Mouse (Mus musculus): Measurements from ENCODE around the gene Rrp1. TPM values are rescaled to one million over a fixed set of nuclear protein-coding genes. Genes with fewer than 3 reads are reported as not detected.
A peak's percentile ranks its signal among the peaks of the same experiment; 100 is the strongest.
"Not testable (repeated sequence)": the region's sequence is repeated elsewhere in the genome, so short reads cannot be mapped to it uniquely, and the experiment has no call there.

Rrp1 gene
- polyA plus RNA-seq, 1 experiment: 145 TPM

DNA sequence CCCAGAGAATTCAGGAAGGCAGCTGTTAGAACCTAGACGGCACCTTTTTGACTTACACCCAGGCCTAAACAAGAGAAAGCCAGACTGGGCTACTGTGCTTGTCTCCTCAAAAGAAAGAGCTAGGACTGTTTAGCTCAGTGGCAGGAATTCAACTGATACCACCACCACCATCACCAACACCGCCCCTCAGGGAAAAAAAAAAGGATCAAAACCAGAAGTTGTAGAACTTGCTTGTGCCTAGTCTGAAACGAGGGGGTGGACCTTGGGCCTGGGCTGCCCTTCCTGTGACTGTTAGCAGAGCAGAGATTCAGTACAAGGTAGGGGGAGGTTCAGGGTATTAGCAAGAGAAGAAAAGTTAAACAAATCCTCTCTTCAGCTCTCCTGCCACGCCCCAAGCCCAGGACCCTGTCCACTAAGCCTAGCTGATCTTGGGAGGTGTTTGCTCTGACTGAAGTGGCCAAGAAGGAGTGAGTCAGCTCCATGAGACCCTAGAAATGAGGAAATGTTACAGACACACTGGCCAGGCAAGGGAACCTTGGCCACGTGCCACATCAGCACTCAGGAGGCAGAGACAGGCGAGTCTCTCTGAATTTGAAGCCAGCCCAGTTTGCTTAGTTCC lies 13.4 kb upstream of the Rrp1 start:
- Histone ChIP-seq H3K27ac (ENCODE audit: insufficient read depth, low read depth, low read length) (peak overlapping the region; percentile 96), H3K4me3 (ENCODE audit: insufficient read depth, low read length) (peak overlapping the region; percentile 94), H3K4me1 (ENCODE audit: control insufficient read depth, insufficient read depth, low read length) (peaks cover 30% of the 10 kb centered on the region)
- TF ChIP-seq POLR2A (IDR thresholded peaks at IDR 0.05; ENCODE audit: borderline replicate concordance, low read depth, low read length) (no peak), CTCF (IDR thresholded peaks at IDR 0.05; ENCODE audit: low read depth, low read length) (no peak)

DNA sequence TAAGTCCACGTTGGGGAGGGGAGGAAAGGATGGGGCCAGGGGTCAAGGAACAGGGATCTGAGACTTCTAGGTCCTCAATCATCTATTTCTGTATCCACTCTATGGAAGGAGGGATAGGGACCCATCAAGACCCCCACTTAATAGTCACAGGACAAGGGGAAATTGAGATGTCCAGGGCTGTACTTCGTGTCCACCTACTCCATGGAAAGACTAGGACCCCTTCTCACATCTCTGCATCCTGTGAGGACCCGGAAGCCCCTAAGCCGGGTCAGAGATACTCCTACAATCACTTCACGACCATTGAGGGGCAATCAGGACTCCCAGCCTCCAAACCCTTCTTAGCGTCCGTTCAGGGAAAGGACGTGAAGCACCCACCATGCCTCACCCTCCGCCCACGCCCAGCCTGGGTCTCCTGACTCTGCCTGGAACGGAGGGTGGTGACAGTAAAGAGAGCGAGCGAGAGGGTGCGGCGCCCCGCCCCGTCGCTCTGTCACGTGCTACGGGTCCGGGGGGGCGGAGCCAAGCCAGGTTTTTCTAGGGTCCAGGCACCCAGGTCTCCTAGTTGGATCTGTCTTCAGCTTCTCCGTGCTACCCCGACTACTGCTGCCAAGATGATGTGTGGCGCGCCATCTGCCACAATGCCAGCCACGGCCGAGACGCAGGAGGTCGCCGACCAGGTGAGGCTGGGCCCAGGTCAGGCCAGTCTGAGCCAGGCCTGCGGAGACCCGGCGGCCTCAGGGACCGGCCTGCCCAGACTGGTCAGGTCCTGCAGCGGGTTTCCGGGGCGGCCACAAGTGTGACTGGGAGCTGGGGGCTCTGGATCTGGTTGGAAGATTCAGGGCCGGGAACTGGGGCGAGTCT lies 12.6 kb upstream of the Rrp1 start, which contains the start of gene Cstb:
Cstb (plus strand) TSS at position 489 of the 861 bp plus-strand sequence.
- peak within 1 kb of the TSS; percentile 94 for H3K4me3 ChIP-seq (ENCODE audit: insufficient read depth, low read length)
- H3K27ac ChIP-seq (ENCODE audit: insufficient read depth, low read depth, low read length): peak within 1 kb of the TSS; percentile 96
- H3K4me1 ChIP-seq (ENCODE audit: control insufficient read depth, insufficient read depth, low read length): peaks cover 33% of the 10 kb centered on the region
- TF ChIP-seq CTCF (IDR thresholded peaks at IDR 0.05; ENCODE audit: low read depth, low read length) (no peak), POLR2A (IDR thresholded peaks at IDR 0.05; ENCODE audit: borderline replicate concordance, low read depth, low read length) (peak; percentile 8; the same call in 1 of the 2 replicates)

GRCm38 (mm10) chr10:78422614-78423013 lies 9.8 kb upstream of the Rrp1 start:
- TF ChIP-seq POLR2A (IDR thresholded peaks at IDR 0.05; ENCODE audit: borderline replicate concordance, low read depth, low read length) (no peak), CTCF (IDR thresholded peaks at IDR 0.05; ENCODE audit: low read depth, low read length) (no peak)
- H3K4me3 ChIP-seq (ENCODE audit: insufficient read depth, low read length): no peak overlapping the region
- peaks cover 24% of the 10 kb centered on the region for H3K4me1 ChIP-seq (ENCODE audit: control insufficient read depth, insufficient read depth, low read length)
- H3K27ac ChIP-seq (ENCODE audit: insufficient read depth, low read depth, low read length): no peak overlapping the region

DNA sequence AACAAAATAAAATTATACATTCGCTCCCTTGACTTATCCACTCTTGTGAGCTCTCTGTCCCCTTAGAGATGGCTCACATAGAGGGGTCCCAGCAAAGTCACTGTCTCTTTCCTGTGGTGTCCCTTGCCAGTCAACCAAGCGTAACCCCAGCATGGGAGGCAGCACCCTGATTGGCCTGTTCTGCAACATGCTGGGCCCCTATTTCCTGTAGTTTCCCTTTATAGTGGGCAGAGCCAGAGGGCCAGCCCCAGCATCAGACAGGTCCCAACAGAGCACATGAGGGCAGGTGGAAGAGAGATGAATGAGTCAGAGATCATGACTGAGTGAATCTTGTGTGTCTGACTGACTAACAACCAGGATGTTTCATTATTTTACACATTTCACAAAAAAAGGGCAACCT lies 8.1 kb upstream of the Rrp1 start:
- TF ChIP-seq CTCF (IDR thresholded peaks at IDR 0.05; ENCODE audit: low read depth, low read length): no peak
- TF ChIP-seq POLR2A (IDR thresholded peaks at IDR 0.05; ENCODE audit: borderline replicate concordance, low read depth, low read length): no peak
- Histone ChIP-seq H3K4me1 (ENCODE audit: control insufficient read depth, insufficient read depth, low read length) (peaks cover 28% of the 10 kb centered on the region), H3K4me3 (ENCODE audit: insufficient read depth, low read length) (no peak overlapping the region), H3K27ac (ENCODE audit: insufficient read depth, low read depth, low read length) (no peak overlapping the region)

- peaks cover 24% of the 10 kb centered on the region for H3K4me1 ChIP-seq (ENCODE audit: control insufficient read depth, insufficient read depth, low read length)
- H3K4me3 ChIP-seq (ENCODE audit: insufficient read depth, low read length): no peak overlapping the region
- TF ChIP-seq CTCF (IDR thresholded peaks at IDR 0.05; ENCODE audit: low read depth, low read length) (no peak), POLR2A (IDR thresholded peaks at IDR 0.05; ENCODE audit: borderline replicate concordance, low read depth, low read length) (no peak)
- no peak overlapping the region for H3K27ac ChIP-seq (ENCODE audit: insufficient read depth, low read depth, low read length)
Observed at GRCm38 (mm10) chr10:78418791-78419190, 5.9 kb upstream of the Rrp1 start.

GRCm38 (mm10) chr10:78417888-78418287 lies 5.0 kb upstream of the Rrp1 start:
- TF ChIP-seq POLR2A (IDR thresholded peaks at IDR 0.05; ENCODE audit: borderline replicate concordance, low read depth, low read length) (no peak), CTCF (IDR thresholded peaks at IDR 0.05; ENCODE audit: low read depth, low read length) (no peak)
- Histone ChIP-seq H3K27ac (ENCODE audit: insufficient read depth, low read depth, low read length) (no peak overlapping the region), H3K4me3 (ENCODE audit: insufficient read depth, low read length) (no peak overlapping the region), H3K4me1 (ENCODE audit: control insufficient read depth, insufficient read depth, low read length) (peaks cover 24% of the 10 kb centered on the region)

DNA sequence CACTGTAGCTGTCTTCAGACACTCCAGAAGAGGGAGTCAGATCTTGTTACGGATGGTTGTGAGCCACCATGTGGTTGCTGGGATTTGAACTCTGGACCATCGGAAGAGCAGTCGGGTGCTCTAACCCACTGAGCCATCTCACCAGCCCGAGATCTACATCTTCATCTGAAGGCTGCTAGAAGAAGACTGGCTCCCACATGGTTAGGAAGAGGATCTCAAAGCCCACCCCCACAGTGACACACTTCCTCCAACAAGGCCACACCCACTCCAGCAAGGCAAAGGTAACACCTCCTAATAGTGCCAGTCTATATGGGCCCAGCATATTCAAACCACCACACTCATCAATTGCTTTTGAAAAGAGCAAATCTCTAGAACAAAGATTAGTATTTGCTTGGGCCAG lies 2.1 kb upstream of the Rrp1 start:
- not testable (repeated sequence) for H3K27ac ChIP-seq (ENCODE audit: insufficient read depth, low read depth, low read length); H3K4me3 ChIP-seq (ENCODE audit: insufficient read depth, low read length)
- H3K4me1 ChIP-seq (ENCODE audit: control insufficient read depth, insufficient read depth, low read length): peaks cover 21% of the 10 kb centered on the region

- Histone ChIP-seq H3K27ac (ENCODE audit: insufficient read depth, low read depth, low read length) (no peak overlapping the region), H3K4me3 (ENCODE audit: insufficient read depth, low read length) (peak overlapping the region; percentile 92), H3K4me1 (ENCODE audit: control insufficient read depth, insufficient read depth, low read length) (peaks cover 16% of the 10 kb centered on the region)
- no peak for TF ChIP-seq POLR2A (IDR thresholded peaks at IDR 0.05; ENCODE audit: borderline replicate concordance, low read depth, low read length)
- no peak; the same call in 1 of the 2 replicates for TF ChIP-seq CTCF (IDR thresholded peaks at IDR 0.05; ENCODE audit: low read depth, low read length)
Observed at GRCm38 (mm10) chr10:78413152-78413520, 293 bp upstream of the Rrp1 start.

DNA sequence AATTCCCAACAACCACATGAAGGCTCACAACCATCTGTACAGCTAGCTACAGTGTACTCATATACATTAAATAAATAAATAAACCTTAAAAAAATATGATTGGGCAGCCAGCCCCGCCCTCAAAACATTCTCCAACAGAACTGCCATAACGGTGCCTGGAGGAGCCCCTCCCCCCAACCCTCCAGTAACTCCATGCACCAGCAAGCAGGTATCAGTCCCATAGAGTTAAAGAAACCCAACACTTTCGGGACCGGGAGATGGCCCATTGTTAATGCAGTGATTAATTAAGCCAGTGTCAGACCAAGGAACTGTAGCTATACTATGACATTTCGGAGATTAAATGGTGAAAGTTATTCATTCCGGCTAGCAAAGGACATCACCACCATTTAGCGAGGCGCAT lies 992 bp downstream of the Rrp1 start:
- H3K4me1 ChIP-seq (ENCODE audit: control insufficient read depth, insufficient read depth, low read length): peaks cover 3% of the 10 kb centered on the region
- TF ChIP-seq CTCF (IDR thresholded peaks at IDR 0.05; ENCODE audit: low read depth, low read length) (no peak), POLR2A (IDR thresholded peaks at IDR 0.05; ENCODE audit: borderline replicate concordance, low read depth, low read length) (no peak)
- no peak overlapping the region for H3K27ac ChIP-seq (ENCODE audit: insufficient read depth, low read depth, low read length)

More for the DNA sequence above, 992 bp downstream of the Rrp1 start:
- H3K4me3 ChIP-seq (ENCODE audit: insufficient read depth, low read length): peak overlapping the region; percentile 92
